Mouse (Mus musculus) brain, adult 2 months (tissue): ENCODE data around the gene Fgfr2.

Experiments
- DNase-seq: peaks from one replicate; pipeline ENCODE4 v3.0.0; 2011; ENCODE audit warnings: low read depth, low spot score

The Fgfr2 gene

GRCm38 (mm10) chr7:130222633-130223354 lies 2900.4 kb downstream of the Fgfr2 start:
- no peak for DNase-seq

DNA sequence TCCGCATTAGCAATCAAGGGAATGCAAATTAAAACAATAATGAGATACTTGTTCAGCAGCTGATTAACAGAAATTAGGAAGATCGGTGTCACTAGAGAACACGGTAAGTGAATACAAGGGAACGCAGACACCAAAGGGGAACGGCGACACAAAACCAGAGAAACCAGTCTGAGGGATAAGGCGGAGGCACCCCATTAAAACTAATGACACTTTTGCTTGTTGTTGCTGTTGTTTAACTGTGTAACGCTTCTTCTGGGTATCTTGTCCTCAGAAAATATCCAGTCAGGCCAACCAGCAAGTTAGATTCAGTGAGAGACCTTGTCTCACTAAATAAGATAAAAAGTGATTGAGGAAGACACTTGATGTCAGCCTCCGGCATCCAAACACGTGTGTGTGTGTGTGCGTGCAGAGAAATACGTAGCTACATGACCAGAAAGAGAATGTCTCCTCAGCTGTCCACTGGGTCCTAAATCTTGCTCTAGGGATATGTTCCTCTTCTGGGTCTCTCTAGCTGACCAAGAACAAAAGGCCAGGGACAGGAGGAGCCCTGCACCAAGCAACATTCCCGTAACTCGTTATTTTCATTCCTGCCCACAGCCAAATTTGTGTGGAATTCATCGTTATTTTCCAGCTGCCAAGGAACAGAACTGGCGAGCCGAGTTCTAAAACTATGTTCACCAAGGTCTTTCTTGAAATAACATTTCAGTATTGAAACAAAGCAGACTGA lies 2901.3 kb downstream of the Fgfr2 start:
- DNase-seq, result no peak

DNA sequence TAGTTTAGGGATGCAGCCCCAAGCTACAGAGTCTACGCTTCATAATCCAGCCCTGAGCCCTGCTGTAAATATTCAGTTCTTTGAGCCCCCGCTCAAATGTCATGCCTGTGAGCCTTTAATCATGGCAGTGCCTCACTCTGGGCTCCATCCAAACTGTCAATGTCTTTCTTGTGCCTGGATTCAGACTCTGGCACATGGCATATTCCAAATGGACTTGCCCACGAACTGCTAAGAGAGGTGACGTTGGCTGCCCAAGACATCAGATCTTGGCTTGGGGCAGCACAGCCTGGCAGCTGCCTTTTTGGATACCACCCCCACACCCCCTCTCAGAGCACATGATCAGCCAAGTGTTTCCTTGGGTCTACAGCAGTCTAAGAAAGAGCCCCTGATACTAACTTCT lies 2902.5 kb downstream of the Fgfr2 start:
- DNase-seq, result no peak

DNA sequence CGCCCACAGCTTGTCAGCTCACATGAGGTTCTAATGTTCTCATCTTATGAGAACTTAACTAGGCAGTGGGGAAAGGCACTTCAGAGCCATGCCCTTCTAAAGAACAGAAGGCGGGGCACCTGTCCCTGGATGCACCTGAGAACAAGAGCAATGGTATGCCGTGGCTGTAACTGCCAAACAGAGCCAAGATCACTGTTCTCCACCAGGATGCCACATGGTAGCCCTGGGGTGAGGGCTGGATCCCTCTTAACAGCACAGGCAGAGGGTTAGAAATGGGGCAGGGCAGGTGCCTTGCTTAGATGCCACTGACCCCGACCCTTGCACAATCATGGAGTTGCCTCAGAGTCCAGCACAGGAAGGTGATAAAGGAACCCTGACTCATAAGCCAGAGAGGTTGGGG lies 2903.3 kb downstream of the Fgfr2 start:
- DNase-seq, result no peak

DNA sequence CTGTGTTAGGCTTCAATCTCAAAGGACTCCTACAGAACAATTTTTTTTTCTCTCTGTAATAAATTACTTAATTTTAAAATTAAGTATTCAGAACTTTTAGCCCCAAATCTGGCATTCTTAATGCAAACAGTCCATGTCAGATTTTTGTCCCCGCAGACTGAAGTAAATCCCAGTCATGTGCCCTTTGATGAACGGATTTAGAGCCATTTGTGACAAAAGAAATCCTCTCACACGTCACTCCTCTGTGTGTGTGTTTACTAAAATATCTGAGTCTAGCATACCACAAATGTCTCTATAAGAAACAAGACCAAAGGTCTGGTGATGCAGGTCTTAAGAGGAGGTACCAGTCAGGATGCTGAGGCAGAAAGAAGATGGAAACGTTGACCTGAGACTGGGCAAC lies 2906.9 kb downstream of the Fgfr2 start:
- no peak for DNase-seq

DNA sequence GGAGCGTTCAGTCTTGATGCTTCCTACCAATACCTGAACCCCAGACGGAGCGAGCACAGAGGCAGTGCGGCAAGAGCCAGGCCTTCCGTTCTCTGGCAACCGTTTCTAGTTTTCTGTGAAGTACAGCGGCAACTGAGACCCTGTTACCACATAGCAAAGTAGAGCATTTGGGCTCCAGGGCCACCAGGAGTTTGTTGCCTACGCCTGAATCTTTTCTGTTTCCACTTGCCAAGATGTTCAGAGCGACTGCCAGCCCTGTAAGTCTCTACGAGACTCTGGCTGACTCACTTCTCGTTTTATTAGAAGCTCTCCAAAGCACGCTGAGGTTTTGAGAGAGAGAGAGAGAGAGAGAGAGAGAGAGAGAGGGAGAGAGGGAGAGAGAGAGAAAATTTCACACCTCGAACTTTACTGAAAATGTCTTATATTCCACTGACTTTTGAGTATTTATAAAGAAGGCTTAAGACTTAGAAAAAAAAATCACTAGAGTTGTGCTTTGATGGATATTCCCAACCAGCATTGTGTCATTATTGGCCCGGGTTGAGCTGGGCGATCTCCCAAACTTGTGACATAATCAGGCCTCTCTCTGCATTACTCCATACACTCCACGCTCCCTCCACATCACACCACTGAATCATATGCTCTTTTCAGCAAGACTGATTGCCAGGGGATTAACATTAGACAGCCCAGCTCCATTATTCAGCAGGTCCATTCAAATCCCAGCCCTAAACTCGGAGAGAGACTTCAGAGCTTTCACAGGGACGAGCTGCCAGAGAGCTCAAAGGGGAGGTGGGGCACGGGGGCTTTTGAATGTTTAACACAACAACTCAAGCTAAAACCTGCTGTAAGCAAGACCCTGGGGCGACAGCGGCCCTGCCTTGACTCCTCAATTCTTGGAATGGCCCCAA lies 2907.6 kb downstream of the Fgfr2 start:
- DNase-seq, result peak; percentile 89

DNA sequence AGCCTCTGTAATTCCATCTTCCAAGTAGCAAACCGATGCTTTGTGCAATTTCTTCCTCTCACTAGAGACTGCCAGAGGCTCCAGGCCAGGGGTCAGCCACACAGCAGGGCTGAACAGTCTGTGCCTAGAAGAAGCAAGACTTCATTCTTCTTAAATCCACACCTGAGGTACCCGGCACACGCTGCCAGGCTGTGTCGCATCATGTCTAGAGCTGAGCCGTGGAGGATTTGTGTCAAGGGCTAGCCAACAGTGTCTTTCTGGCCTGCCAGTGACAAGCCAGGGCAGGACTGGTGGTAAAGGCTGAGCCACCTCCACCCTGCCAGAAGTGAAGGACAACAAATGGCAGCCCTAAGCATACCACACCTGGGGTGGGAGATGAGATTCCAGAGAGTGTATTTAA lies 2910.0 kb downstream of the Fgfr2 start:
- DNase-seq, result no peak

GRCm38 (mm10) chr7:130211411-130211810 lies 2911.7 kb downstream of the Fgfr2 start:
- DNase-seq, result no peak

DNA sequence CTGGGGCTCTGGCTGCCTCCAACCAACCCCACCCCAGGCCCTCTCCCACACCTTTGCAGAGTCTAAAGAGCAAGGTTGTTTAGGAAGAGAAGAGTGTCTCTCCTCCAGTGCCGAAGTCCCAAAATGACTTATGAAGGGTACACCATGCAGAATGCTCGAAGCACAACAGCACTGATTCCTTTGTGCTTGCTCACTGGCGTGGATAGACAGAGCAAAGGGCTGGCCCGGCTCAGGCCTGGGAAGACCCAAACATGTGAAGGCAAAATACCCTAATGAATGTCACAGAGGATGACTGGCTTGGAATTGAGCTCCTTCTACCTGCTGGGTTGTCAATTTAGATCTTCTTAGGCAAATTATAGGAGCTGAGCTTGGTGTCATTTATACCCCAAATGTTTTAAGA lies 2914.5 kb downstream of the Fgfr2 start:
- DNase-seq, result no peak

DNA sequence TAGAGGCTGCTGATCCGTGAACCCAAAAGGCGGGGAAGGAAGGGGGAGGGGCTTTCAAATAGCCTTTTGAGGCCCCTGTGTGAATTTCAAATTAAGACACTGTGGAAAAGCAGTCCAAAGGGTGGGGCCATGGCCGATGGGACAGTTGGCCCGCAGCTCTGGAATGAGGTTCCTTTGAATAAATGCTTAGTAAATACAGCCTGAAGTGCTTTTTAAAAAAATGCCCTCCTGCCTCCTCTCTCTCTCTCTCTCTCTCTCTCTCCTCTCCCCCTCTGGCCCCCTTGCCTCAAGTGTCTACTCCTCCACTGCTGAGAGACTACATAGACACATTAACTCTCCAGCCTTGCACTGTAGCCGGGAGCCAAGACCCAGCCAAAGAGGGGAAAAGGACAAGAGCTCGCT lies 2917.0 kb downstream of the Fgfr2 start:
- no peak for DNase-seq

DNA sequence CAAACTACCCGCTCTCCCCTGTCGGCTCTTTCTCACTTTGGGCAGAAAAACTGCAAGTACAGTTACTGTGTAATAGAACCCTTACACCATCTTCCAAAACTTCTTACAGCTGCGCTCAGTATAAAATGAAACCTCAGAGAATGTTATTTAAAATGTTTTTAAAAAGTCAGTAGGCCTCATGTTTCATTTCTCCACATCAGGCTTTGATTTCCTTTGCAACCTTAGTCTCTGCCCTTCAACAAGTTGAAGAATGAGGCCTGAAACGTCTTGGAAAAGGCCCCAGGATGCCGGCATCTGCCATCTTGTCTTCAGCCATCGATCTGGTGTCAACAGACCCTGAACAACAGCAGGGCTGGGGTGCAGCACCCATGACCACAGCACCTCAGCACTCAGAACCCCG lies 2918.0 kb downstream of the Fgfr2 start:
- no peak for DNase-seq

- DNase-seq, result peak; percentile 50
These were observed 2922.1 kb downstream of the Fgfr2 start for GRCm38 (mm10) chr7:130201020-130201419.

DNA sequence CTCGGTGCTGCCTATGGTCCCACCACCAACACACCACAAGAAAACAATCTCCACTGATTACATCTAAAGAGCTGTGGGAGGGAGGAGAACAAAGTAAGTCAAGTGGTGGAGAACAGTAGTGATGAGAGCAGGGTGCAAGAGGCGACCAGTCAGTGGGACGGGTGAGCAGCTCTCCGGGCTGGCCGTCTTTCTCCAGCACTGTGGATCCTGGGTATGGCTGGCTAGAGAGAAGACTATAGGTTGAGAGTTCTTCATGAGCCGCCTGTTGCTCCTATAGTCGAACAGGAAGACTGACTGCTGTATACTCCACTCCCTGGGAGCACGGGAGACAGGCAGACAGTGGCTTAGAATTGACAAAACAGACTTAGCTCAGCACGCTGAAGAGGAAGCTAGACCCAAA lies 2923.2 kb downstream of the Fgfr2 start:
- no peak for DNase-seq

DNA sequence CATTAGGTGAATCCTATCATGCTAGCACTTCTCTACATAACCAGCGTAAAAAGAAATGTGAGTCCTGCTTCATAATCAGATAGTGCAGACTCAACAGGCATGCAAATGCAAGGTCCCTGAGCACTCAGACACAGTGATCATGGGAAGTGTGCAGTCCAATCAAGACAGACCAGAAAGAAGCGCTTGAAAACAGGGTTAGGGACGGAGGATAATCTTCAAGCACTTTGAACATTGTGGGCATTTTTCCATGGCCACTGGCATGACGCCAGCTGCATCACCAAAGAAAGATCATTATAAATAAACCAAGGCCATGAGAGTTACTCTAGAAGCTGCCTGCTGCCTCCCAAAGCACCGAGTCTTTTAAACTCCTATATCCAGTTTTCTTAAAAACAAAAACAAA lies 2923.8 kb downstream of the Fgfr2 start:
- no peak for DNase-seq

DNA sequence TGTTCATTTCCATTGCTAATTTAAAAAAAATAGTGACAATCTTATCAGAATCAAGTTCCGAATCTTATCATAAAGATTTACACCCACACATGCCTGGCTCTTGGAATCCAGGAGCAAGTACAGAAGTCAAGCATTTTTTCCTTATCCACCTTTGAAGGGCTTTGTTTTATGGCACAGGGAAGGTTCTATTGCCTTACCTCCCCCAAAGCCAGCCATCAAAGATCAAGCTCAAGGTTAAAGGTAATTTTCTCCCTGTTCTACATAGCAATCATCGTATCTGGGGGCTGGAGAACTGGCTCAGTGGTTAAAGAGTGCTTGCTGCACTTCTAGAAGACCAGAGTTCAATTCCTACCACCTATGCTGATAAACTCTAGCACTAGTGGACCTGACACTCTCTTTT lies 2928.1 kb downstream of the Fgfr2 start:
- no peak for DNase-seq

- DNase-seq, result no peak
These were observed 2932.7 kb downstream of the Fgfr2 start for GRCm38 (mm10) chr7:130190329-130190975.

DNA sequence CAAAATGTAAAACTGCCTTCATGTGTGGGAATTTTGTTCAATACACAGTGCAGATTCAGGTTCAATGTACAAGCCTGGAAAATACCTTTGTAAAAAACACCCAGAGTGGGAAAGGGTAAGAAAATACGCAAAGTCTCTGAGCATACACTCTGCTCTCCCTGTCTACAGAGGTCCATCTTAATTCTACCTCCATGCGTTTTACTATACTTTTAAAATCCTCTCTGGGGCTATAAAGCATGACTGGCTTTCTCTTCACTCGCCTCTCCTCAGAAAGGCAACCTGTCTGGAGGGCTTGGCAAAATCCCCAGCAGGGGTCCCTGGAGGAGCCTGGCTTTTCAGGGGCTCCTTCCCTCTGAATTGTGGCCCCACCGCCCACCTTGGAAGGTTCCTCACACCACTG lies 2933.2 kb downstream of the Fgfr2 start:
- DNase-seq, result no peak

GRCm38 (mm10) chr7:130188108-130188507 lies 2935.0 kb downstream of the Fgfr2 start:
- DNase-seq, result peak; percentile 20

- no peak for DNase-seq
These were observed 2938.3 kb downstream of the Fgfr2 start for GRCm38 (mm10) chr7:130184864-130185263.

- DNase-seq, result peak; percentile 41
These were observed 2939.2 kb downstream of the Fgfr2 start for GRCm38 (mm10) chr7:130183960-130184359.

DNA sequence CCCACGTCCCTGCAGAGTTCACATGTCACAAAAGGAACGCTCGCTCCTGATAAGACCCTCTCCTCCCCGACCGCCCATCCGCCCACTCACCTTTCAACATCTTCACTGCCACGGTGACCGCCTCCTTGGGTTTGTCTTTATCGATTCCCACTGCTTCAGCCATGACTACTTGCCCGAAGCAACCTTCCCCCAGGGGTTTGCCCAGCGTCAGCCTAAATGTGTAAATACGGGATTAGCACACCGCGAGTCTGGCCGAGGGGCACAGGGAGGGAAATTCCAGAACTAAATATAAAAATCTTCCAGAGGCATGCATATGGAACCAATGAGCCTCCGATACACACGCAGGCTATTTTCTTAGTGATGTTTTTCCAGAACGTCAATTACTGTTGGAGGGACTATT lies 2940.6 kb downstream of the Fgfr2 start:
- DNase-seq, result no peak

DNA sequence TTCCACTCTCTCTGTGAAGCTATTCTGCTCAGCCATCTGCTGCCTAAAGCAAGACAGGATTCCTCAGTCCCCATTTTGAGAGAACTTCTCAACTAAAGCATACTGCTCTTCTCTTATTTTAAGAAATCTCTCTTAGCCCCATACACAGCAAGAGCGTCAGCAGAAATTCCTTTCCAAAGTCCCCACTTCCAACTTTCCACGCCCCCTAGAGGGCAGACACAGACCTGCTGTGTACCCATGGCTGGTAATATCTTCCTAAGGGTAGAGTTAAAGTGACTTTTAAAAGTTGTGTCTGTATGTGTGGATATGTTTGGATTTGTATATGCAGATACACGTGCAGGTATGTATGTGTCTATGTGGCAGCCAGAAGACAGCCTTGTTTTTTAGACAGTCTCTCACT lies 2944.2 kb downstream of the Fgfr2 start:
- peak; percentile 22 for DNase-seq
